Mouse (Mus musculus) myocyte (in vitro differentiated cells): ENCODE measurements around the gene Iqcn.

Experiments
- CEBPB ChIP-seq: IDR thresholded peaks from 2 replicates; pipeline ENCODE4 v1.6.1; 2011; ENCODE audit warnings: mild to moderate bottlenecking, moderate library complexity; ENCODE audit not compliant: poor library complexity, insufficient read depth, severe bottlenecking
- E2F4 ChIP-seq: IDR thresholded peaks from one replicate; pipeline ENCODE4 v1.6.1; 2011; ENCODE audit warnings: mild to moderate bottlenecking, control low read depth, moderate library complexity; ENCODE audit not compliant: insufficient read depth
- MAX ChIP-seq: IDR thresholded peaks from one replicate; pipeline ENCODE4 v1.6.1; 2011; ENCODE audit warnings: low read depth, mild to moderate bottlenecking, control low read depth
- MYOG ChIP-seq, 3 experiments: IDR thresholded peaks; one replicate each; pipeline ENCODE4 v1.6.1; 2011; ENCODE audit warnings: control low read depth in 2 of 3, low read depth in 2 of 3, mild to moderate bottlenecking in 2 of 3; ENCODE audit not compliant: insufficient read length in 2 of 3, control insufficient read depth in 1 of 3, insufficient read depth in 1 of 3
- POLR2A ChIP-seq: IDR thresholded peaks from one replicate; pipeline ENCODE4 v1.6.1; 2011; ENCODE audit warnings: low read depth, mild to moderate bottlenecking, control low read depth, moderate library complexity; ENCODE audit not compliant: insufficient read length
- POLR2AphosphoS2 ChIP-seq: IDR thresholded peaks from one replicate; pipeline ENCODE4 v1.6.1; 2011; ENCODE audit warnings: low read depth, control low read depth; ENCODE audit not compliant: insufficient read length
- SRF ChIP-seq: IDR thresholded peaks from one replicate; pipeline ENCODE4 v1.6.1; 2011; ENCODE audit warnings: low read depth; ENCODE audit not compliant: control insufficient read depth, insufficient read length
- USF1 ChIP-seq: IDR thresholded peaks from one replicate; pipeline ENCODE4 v1.6.1; 2011; ENCODE audit warnings: low read depth, mild to moderate bottlenecking, control low read depth, moderate library complexity

DNA sequence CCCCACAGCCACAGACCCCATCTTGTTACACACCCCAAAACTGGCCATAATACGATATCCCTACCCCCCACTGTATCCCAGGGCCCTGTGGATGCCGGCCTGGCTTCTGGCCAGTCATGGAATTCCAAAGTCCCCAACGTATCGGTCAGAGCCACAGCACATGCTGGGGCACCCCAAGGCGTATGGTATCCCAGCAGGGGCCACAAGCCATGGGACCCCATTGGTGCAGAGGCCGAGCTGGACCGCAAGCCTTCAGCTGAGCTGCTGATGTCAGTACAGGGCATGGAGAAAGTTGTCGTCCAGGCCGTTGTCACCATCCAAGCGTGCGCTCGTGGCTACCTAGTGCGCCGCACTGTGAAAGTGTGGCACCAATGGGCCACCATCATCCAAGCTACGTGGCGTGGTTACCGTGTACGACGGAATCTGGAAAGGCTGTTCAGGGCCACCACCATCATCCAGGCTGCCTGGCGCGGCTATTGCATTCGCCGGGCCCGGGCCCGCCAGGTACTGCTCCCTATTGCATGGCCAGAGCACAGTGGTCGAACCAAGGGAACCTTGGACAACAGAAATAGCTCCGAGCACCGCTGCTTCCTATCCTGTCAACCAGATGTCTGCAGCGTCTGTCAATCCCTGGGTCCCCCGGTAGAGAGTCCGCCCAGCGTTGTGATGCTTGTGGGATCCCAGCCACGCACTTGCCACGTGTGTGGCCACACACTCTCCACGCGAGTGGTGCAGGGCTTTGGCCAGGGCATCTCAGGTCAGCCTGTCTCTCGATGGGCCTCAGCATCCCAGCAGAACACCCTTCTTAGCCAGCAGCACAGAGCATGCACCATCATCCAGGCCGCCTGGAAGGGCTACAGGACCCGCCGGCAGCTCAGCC is 13.5 kb downstream of the Iqcn start:
- TF ChIP-seq E2F4 (no peak), POLR2A (no peak), MYOG (IDR thresholded peaks at IDR 0.05; ENCODE audit: control insufficient read depth in 1 of 3, insufficient read depth in 1 of 3, insufficient read length in 2 of 3, low read depth in 2 of 3) (no peak), USF1 (no peak), CEBPB (no peak), POLR2AphosphoS2 (no peak), SRF (no peak), MAX (no peak)
